Mouse (Mus musculus) ovary, postnatal 10 days (tissue): ENCODE results near the gene Doc2a.

Source experiments
- DNase-seq: peaks from one replicate; pipeline ENCODE4 v3.0.0; 2022; ENCODE audit warnings: low spot score

The Doc2a gene

DNA sequence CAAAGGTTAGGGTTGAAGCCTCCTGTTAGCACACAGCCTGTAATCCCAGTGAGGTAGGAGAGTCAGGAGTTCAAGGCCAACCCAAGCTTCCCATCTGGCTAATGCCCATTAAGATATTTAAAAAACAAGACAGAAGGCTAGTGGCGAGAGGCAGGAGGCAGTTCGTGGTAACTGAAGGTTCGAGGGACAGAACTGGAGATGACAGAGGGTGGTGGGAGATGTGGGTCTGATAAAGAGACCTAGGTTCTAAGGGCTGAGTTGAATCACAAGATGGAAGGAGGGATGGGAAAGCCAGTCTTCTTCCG is at the start of gene Doc2a:
Doc2a (plus strand) TSS at position 301 of the 305 bp plus-strand sequence.
- DNase-seq = no peak

DNA sequence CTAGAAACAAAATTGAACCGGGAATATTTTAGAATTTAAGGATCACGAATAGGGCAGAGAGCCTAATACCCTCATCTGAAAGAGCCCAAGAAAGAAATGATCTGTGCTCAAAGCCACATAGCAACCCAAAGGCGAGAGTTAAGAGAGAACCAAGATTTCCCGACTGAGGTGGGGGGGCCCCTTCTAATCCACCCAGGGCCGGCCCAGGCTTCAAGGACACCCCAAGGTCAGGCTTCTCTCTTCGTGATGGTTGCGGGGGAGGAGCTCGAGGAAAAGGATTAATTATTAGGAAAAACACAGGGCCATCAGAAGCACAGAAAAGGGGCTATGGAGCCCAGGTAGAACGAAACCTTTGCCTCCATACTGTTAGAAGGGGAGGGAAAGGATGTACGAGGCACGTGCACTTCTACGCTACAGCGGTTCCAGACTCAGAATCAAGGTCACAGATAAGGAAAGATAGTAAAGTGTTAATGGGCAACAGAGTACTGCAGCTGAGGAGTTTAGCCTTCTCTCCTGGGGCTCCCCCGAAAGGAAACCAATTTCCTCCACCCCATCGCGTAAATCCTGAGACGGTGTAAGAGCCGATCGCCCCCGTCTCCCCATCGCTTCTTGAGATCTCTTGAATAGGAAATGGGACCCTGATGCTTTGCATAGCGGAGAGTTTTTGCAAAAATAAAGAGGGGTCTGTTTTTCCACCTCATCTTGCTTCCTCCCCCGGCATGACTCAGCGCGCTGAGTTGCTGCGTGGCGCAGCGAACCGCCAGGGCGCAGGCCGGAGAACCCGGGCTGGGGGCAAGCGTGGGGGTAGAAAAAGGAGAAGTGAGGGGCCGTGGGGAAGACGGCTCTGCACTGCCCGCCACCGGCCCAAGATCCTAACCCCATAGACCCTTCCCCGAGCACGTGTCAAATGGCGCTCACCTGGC is 48.8 kb upstream of the Doc2a start:
- no peak for DNase-seq

DNA sequence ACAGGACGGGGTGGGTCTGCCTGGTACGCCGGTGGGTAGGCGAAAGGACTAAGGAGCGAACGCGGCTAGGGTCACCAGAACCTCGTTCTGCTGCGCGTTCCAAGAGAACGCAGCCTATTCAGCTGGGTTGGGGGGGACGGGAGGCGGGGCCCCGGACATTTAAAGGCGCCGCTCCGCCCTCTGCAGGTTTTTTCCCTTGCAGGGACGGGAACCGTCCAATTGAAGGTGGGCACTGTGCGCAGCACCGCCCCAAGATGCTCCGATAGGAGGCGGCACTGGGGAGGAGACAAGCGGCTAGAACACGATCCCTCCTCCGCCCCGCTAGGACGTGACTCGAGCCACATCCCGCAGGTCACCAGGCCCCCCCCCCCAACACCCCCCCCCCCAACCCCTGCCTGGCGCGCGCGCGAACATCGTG is 48.2 kb upstream of the Doc2a start:
- DNase-seq = peak; percentile 83

DNA sequence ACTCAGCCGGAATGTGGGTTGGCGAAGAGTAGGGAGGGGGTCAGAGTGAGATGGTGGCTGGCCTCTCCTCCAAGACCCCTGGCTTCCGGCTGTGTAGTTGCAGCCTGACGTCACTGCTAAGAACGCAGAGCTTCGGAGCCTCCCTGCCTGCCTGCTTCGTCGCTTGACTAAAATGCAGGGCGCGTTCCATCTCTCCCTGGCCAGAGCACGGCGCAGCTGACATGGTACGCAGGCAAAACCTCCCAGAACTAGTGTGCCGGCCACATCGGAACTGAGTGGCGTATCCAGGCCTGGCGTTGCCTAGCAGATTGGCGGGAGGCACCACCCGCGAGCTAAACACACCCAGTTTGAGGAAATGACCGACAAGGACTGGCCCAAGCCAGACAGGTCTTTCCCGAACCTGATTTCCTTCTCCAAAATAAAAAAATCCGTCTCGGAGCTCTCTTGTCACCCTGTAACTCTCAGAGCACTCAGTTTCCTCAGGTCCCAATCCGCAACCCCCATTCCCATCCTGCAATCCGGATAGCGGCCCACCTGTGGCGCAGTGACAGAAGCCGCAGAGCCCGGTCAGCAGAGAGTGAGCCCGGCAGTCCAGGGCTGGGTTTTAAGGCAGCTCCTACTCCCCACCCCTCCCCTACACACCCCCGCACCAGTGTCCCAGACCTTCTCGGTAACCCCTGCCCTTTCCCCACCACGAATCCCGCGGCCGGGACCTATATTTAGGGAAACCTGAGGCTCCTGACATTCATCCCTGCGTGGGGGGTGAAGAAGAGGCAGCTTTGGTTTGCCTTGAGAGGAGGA is 47.5 kb upstream of the Doc2a start:
- DNase-seq = no peak

DNA sequence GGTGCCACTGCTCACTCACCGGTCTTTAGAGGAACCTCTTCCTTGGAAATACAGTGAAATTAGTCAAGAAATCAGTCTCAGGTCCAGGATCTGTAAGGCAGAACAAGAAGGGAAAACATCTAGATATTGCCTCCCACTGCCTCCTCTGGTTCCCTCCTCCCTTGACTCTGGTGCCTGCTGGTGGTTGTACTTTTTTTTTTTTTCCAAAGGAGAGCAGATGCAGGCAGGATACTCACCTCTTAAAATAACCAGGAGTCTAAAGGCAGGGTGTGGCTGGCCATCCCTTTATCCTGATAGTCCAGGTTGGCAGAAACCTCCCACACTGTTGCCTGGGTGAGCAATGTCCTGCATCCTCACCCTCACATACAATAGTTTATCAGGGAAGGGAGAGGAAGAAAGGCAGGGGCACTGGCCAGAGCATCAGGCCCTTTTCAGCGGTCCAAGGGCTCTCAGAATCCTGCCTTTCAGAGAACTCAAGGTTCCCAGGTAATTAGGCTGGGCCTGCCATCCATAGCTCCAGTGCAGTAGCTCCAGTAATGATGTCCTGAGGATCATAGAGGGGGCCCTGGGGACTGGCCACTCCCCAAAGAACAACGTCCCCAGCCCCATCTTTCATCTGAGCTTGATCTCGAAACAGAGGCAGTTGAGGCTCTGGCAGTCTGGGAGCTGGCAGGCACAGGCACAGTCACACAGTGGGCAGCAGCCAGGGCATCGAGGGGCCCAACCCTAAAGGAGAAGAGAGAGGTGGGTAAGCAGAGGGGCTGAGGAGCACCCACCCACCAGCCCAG is 46.8 kb upstream of the Doc2a start:
- no peak for DNase-seq

DNA sequence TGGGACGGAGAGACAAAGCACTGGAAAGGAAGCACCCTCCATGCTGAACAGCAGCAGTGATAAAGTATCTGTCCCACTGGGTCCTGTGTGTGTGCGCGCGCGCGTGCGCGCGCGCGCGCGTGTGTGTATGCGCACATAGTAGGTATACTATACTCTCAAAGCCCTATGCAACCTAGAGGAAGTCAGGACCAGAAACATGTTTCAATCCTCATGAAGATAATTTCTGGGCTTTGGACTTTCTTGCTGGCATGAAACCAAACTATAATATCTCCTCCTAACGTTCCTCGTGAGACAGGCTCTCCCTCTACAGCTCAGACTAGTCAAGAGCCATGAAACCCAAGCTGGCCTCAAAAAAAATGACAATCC is 46.2 kb upstream of the Doc2a start:
- DNase-seq = no peak

DNA sequence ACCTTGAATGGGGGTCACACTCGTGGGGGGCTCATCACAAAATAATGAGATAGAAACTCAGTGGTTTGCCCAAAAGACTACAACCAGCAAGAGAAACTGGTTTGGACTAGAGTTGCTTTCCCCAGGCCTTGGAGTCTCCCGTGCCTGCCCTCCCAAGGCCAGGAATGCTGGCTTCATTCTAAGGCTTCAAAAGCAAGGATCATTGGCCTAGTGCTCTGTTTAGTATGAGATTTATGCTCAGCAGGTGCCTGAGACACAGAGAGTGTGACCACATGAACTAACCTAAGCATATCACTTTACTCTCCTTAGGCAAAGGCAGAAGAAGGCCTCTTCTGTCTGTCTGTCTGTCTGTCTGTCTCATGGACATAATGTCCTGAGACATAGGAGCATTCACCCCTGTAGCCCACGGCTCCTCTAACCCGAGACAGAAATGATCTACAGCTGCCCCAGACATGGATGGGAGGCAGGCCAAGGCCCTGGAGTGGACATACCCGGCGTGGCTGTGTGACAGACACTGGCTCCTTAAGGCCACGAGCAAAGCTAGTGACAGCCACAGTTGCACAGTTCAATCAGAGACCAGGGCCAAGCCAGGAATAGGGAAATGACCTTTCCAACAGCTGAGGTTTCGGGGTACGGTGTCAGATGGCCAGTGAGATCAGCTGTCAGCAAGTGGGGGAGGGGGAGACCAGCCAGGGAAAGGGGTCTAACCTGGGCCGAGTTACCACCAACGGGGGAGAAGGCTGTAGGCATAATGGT is 44.9 kb upstream of the Doc2a start:
- no peak for DNase-seq

DNA sequence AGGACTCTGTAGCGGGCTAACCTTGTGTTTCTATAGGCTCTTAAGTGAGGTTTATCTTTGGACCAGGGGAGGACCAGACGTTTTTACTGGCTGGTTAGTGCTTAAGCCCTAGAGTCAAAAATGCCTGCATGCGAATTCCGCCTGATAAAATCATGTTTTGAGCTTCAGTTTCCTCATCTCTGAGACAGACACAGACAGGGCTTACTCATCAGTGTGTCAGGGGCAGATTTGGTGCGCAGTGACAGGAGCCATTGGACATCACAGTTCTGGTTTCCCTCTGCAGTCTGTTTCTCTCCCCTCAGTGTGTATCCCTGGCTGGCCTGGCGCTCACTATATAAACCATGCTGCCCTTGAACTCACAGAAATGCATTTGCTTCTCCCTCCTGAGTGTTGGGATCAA is 44.0 kb upstream of the Doc2a start:
- no peak for DNase-seq

DNA sequence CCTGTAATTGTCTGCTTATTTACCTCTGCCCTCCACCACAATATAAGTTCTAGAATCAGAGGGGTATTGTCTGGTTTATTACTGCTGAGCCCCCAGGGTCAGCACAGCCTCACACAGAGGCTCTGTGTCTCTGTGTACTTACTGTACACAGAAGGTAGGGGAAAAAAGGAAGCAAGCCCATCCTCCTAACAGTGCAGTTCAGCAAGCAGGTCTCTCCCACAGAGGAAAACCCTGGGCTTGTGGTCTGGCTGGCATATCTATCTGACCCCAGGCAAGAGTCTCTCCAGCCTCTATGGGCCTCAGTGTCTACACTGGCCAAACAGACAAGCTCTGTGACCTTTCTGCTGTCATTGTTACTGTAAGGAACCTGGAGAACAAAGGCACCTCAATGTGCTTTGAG is 43.5 kb upstream of the Doc2a start:
- no peak for DNase-seq

DNA sequence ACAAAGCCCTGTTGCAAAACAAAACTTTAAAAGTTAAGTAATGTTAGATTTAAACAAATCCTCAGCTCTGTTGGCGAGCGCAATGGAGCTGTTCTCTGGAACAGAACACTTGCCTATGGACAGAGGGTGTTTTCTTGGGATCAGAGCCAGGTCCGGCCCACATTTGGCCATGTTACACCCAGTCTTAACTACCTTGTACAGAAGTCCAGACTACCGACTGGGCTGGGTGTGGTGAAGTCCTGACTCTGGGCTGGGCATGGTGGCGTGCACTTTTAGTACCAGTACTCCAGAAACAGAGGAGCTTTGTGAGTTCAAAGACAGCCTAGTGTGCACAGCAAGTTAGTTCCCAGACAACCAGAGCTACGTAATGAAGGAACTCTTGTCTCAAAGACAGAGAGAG is 40.3 kb upstream of the Doc2a start:
- no peak for DNase-seq

DNA sequence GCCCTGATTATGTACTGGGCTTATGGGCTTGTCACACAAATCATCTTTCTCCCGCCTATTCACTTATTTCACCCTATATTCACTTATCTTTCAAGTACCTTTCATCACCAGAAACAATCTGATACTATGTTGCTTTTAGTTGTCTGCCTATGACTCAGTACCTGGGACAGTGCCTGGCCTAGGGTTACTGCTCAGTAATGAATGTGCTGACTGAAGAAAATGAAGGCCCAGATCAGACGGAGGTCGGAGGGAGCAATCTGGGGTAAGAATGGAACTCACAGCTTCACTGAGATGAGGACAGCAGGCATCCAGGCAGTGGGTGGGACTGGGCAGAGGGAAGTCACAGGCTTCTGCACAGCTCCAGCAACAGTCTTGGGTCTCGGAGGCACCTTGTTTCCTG is 39.8 kb upstream of the Doc2a start:
- DNase-seq = no peak

DNA sequence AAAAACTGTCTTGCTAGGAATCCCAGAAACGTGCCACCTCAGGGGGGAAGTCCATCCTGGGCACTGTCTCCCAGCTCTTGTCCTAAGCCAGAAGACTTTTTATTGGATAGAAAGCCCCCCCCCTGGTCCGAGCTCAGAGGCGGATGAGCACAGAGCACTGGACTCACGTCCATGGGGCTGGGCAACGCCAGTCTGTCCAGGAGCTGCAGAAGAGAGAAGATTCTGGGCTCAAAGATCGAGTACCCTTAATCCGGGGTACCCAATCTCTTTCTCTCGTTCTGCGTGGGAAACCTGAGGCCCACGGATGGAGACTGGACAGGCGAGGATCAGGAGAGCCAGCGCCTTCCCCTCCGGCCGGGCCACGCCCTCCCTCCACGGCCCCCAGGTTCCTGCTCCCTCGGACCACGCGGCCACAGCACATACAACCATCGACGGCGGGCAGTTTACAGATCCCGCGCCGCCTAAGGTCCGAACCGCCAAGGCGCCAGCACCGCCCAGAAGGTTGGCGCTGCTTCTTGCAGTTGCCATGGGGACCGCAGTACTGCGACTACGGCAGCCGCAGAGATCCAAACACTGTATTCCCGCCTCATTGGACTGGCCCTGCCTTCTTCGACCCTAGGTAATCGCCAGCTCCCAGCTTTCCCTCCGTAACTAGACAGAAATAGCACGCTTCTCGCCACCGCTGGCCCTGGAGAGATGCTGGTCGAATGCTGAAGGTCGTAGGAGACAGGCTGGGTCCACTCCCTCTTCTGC is 38.3 kb upstream of the Doc2a start:
- DNase-seq = peak; percentile 73

DNA sequence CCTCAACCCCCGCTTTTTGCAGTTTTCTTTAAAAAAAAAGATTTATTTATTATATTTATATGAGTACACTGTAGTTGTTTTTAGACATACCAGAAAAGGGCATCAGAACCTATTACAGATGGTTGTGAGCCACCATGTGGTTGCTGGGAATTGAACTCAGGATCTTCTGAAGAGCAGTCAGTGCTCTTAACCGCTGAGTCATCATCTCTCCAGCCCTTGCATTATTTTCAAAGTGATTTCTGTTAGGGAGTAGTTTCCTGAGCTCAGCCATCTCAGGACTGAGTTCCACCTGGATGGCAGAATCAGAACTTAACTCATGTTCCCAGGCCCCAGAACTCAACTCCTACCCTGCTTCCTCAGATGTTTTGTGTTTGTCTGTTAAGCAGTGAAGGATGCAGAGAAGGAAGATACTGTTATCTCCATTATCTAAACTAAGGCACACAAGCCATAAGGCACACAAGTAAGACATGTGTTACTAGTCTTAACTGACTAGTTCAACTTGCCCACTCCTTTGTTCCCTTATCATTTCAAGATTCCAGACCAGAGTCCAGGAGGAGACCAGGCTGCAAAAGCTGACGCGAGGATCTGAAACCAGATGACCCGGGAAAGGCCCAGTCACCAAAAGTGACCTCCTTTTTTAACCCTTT is 37.4 kb upstream of the Doc2a start:
- no peak for DNase-seq

DNA sequence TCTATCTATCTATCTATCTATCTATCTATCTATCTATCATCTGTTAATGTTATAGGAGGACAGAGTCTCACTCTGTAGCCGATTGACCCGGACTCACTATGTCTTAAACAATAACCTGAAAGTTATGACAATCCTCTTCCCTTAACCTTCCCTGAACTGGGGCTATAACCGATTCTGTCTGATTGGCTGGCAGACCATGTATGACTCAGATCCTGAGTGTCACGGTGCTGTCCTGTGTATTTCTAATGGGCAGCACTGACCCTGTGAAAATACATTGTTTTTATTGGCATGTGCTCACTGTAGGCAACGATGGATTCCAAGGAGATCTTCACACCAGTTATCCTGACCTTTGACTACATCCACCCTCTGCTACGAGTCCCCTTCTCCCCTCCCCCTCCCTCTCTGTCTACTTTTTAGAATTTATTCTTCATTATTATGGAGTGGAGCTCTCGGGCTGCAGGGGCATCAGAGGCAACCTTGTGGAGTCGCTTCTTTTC is 31.4 kb upstream of the Doc2a start:
- no peak for DNase-seq

DNA sequence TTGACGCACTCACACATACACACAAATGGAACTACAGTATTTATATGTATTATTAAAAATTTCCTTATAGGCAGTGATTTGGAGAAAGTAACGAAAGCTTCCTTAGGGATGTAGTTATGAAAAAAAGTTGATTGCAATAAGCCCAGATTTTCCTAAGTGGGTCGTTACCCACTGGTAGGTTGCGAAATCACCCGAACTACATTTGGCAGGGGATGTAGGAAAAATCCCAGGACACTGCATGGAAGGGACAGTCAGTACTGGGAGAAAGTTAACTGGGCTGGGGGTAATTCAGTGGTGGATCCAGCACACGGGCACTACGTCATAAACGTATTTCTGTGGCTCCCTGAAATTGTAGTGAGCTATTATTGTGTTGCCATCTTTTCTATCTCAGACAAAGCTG is 30.7 kb upstream of the Doc2a start:
- no peak for DNase-seq

DNA sequence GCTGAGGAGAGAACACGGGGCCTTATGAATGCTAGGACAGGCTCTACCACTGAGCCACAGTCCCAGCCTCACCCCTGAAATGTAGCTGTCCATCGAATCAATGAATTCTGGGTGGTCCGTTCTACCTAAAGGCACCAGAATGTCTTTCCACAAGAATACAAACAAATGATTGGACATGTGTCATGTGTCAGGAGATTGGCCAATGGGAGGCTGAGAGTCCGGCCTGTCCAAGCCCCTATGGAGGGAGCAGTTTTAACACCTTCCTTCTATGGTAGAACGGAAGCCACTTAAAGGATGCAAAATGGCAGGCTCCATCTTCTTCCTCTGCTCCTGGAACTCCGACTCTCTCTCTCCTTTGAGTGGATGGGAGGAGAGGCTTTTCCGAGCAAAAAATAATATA is 29.6 kb upstream of the Doc2a start:
- DNase-seq = no peak

DNA sequence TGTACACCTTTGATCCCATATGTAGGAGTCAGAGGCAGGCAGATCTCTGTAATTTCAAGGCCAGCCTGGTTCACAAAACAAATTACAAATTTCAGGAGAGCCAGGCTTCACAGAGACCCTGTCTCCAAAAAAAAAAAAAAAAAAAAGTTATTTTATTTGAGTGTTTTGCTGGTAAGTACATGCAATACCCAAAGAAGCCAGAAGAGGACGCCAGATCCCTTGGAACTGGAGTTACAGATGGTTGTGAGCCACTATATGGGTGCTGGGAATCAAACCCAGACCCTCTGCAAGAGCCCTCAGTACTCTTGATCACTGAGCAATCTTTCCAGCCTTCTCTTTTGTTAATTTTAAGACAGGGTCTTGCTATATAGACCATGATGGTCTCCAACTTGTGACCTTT is 28.4 kb upstream of the Doc2a start:
- DNase-seq = no peak

DNA sequence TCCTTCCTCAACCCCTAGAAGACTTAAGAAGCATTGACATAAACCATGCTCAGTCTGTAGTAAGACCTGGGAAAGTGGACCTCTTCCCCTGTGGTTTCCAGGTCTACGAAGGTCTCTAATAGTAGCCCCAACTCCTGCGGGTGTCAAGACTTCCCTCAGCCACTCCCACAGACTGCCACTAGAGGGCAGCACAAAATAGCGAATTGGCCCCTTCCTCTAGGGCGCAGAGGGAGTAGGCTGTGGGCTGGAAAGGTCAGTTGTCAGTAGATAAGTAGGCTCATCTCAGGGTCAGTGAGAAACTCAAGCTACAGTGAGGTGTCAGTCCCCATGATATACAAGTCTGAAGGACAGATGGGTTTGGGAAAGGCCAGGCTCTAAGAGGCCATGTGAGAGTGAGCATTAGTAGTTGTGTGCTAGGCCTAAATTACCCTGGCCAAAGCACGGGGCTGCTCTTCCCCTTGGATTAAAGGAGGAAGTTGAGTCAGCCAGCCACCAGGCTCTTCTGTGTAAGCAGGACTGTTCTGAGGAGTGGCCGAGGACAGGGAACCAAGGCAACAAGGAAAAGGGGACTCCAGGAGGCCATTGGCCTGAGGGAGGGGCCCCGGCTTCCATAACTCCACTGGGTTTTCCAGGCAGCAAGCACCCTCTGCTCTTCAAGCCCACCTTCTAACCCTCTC is 25.2 kb upstream of the Doc2a start:
- DNase-seq = peak; percentile 70

DNA sequence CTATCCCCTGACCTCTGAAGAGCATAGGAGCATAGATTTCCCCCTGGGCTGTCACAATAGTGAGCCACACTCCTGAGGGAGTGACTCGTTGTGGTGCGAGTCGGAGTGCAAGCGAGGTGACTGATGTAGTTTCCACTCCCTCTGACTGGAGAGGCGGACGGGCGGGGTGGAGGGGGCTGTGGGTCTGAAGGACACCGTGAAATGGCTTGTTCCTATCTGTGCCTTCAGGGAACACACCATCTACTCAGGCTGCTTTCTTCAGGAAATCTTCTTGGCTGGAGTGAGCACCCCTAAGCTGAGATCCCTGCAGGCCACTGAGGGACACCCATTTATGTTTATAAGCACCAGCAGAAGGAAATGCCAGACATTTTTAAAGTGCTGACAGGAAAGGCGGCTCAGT is 24.5 kb upstream of the Doc2a start:
- no peak for DNase-seq

DNA sequence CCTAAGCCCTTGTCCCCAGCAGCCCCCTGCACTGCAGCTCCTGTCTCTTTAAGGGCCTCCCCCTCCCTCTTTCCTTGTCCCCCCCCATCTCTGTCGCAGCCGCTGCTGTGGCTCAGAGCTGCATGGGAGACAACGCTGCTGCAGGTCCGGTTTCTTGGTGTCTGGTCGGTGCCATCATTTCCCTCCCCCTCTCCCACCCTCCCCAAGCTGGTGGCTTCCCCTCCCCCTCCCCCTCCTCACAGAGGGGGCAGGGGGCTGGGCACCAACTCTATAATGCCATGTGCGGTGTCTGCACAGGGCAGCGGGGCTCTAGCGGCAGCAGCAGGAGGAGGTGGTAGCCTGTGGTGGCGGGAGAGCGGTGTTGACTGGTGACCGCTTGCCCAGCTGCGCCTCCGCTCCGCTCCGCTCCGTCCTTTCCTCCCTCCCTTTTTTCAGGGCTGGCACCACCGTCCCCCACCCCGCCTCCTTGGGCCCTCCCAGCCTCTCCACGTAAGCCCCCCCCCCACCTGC is 24.0 kb upstream of the Doc2a start:
- no peak for DNase-seq
